Mouse (Mus musculus) testis, adult 2 months (tissue): ENCODE measurements around the gene Bcl2.

Experiments
- CTCF ChIP-seq: fragments of 200-500 bp; IDR thresholded peaks from 2 replicates; pipeline ENCODE4 v1.5.1; 2012; ENCODE audit warnings: low read depth, mild to moderate bottlenecking, inconsistent platforms, low read length, moderate library complexity; ENCODE audit not compliant: control insufficient read depth, insufficient read depth, insufficient replicate concordance
- POLR2A ChIP-seq: fragments of 200-500 bp; IDR thresholded peaks from 2 replicates; pipeline ENCODE4 v1.6.1; 2012; ENCODE audit warnings: low read depth, mild to moderate bottlenecking, inconsistent platforms, low read length, moderate library complexity; ENCODE audit not compliant: control insufficient read depth

GRCm38 (mm10) chr1:106739810-106740209 is 25.7 kb upstream of the Bcl2 start:
- TF ChIP-seq CTCF = no peak
- TF ChIP-seq POLR2A = no peak
